Mouse (Mus musculus): ENCODE results near the gene Gm12216. TPM values are rescaled to one million over a fixed set of nuclear protein-coding genes. Genes with fewer than 3 reads are reported as not detected.

The Gm12216 gene
- polyA plus RNA-seq, 1 experiment: not detected

DNA sequence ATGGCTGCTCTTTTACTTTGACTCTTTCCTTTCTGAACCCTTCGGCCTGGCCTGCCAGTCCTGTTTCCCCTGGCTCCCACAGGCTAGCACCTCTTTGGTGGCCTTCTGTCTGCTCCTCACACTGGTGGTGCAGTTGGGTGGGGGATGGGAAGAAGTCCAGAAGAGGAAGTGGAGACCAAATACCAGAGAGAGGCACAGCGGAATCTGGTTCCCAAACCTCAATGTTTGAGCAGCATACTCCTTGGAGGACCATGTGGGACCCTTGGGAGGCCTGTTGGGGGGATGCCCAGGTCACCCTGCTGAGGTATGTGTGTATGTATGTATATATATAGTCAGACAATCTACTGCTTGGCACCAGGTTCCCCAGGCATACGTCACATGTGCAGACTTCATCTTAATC, 65.0 kb downstream of the Gm12216 start:
- no peak overlapping the region for H3K4me3 ChIP-seq (replicated peaks)
- peaks cover 3% of the 10 kb centered on the region; the same call in 1 of the 2 replicates for H3K4me1 ChIP-seq (ENCODE audit: control insufficient read depth)
- H3K9me3 ChIP-seq (ENCODE audit: control insufficient read depth, low read length): no peaks in the 10 kb centered on the region
- H3K27me3 ChIP-seq (ENCODE audit: control insufficient read depth): peaks cover 9% of the 10 kb centered on the region; the same call in 1 of the 2 replicates
- H3K36me3 ChIP-seq (ENCODE audit: control insufficient read depth): no peaks in the 10 kb centered on the region
- no peak for TF ChIP-seq TAL1 (IDR thresholded peaks at IDR 0.05; ENCODE audit: low read length)
- TF ChIP-seq GATA1 (IDR thresholded peaks at IDR 0.05; ENCODE audit: low read length): no peak

GRCm38 (mm10) chr11:53792986-53793385, 66.1 kb downstream of the Gm12216 start:
- Histone ChIP-seq H3K9me3 (ENCODE audit: control insufficient read depth, low read length) (no peaks in the 10 kb centered on the region), H3K4me1 (ENCODE audit: control insufficient read depth) (peaks cover 3% of the 10 kb centered on the region; the same call in 1 of the 2 replicates), H3K4me3 (replicated peaks) (no peak overlapping the region), H3K36me3 (ENCODE audit: control insufficient read depth) (no peaks in the 10 kb centered on the region), H3K27me3 (ENCODE audit: control insufficient read depth) (peaks cover 9% of the 10 kb centered on the region; the same call in 1 of the 2 replicates)
- TF ChIP-seq GATA1 (IDR thresholded peaks at IDR 0.05; ENCODE audit: low read length): no peak
- no peak for TF ChIP-seq TAL1 (IDR thresholded peaks at IDR 0.05; ENCODE audit: low read length)

DNA sequence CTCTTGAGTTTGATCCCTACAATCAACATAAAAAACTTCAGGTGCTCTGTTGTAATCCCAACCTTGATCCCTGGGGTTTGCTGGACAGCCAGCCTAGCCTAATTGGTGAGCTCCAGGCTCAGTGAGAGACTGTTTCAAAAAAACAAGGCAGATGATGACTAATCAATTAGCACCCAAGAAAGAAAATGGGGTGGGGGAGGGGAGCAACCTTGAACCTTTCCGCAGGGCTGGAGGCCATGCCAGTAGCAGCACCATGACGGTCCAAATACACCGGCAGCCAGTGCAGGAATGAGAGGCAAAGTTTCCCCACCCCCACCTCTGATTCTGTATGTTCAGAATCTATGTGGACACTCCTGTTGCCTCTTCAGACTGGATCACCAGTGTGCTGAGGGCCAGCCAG, 69.8 kb downstream of the Gm12216 start:
- no peaks in the 10 kb centered on the region for H3K36me3 ChIP-seq (ENCODE audit: control insufficient read depth)
- no peak overlapping the region for H3K4me3 ChIP-seq (replicated peaks)
- H3K4me1 ChIP-seq (ENCODE audit: control insufficient read depth): no peaks in the 10 kb centered on the region
- peaks cover 4% of the 10 kb centered on the region; the same call in 1 of the 2 replicates for H3K27me3 ChIP-seq (ENCODE audit: control insufficient read depth)
- TF ChIP-seq TAL1 (IDR thresholded peaks at IDR 0.05; ENCODE audit: low read length) (no peak), GATA1 (IDR thresholded peaks at IDR 0.05; ENCODE audit: low read length) (no peak)
- H3K9me3 ChIP-seq (ENCODE audit: control insufficient read depth, low read length): no peaks in the 10 kb centered on the region

DNA sequence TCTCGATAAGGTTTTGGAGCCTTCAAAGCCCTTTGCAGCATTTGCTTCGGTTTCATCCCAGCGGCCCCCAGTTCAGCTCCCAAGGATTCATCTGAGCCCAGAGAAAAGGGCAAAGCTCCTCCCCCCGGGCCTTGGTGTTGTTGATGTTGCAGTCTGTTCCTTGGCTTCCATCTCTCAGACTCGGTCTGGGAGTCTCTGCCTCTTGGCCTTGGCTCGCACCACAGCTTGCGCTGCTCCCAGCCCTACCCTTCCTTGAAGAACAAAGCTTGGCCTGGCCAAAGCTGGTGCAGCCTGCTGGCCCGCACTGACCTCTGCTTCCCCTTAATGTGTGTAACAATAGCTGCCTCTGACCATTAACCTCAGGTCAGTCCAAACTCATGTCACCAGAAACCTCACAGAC, 70.9 kb downstream of the Gm12216 start:
- H3K4me3 ChIP-seq (replicated peaks): no peak overlapping the region
- TF ChIP-seq GATA1 (IDR thresholded peaks at IDR 0.05; ENCODE audit: low read length): no peak
- TF ChIP-seq TAL1 (IDR thresholded peaks at IDR 0.05; ENCODE audit: low read length): no peak
- no peaks in the 10 kb centered on the region for H3K4me1 ChIP-seq (ENCODE audit: control insufficient read depth)
- H3K9me3 ChIP-seq (ENCODE audit: control insufficient read depth, low read length): no peaks in the 10 kb centered on the region
- no peaks in the 10 kb centered on the region for H3K27me3 ChIP-seq (ENCODE audit: control insufficient read depth)
- H3K36me3 ChIP-seq (ENCODE audit: control insufficient read depth): no peaks in the 10 kb centered on the region

DNA sequence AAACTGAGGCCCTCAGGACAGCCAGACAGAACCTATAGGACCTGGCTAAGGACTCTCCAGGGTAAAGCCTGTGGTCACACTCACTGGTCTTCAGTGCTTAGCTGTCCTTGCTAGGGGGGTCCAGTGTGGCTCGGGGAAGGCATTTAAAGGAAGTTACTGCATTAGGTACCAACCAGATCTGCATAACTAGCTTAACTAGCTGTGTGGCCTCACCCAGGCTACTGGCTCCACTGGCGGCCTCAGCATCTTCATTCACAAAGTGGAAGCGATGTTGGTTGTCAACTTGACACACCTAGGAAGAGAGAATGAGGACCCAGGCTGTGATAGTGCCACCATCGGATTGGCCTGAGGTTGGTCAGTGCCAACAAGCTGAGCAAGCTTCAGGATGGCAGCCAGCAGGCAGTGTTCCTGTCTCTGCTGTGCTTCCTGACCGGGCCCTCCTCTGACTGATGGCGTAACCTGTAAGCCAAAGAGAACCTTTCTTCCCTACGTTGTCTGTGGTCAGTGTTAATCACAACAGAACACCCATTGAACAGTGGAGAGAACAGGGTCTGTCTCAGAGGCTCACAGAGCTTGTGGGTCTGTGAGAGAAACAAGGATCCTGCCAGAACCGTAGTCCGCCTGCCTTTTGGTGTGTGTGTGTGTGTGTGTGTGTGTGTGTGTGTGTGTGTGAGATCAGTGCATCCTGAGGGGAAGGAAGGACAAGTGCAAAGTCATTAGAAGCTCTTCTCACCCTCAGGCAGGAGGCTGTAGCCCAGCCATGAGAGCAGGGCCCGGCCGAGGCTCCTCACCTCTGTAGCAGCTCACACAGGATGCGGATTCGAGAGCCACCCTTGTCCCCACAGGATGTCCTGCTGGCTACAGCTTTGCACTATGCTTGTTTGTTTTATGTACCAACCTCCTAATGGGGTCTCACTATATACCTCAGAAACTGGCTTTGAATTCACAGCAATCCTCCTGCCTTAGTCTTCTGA, 72.7 kb downstream of the Gm12216 start:
- TF ChIP-seq GATA1 (IDR thresholded peaks at IDR 0.05; ENCODE audit: low read length): no peak
- no peak for TF ChIP-seq TAL1 (IDR thresholded peaks at IDR 0.05; ENCODE audit: low read length)
- Histone ChIP-seq H3K36me3 (ENCODE audit: control insufficient read depth) (no peaks in the 10 kb centered on the region), H3K4me3 (replicated peaks) (no peak overlapping the region), H3K4me1 (ENCODE audit: control insufficient read depth) (no peaks in the 10 kb centered on the region), H3K9me3 (ENCODE audit: control insufficient read depth, low read length) (no peaks in the 10 kb centered on the region), H3K27me3 (ENCODE audit: control insufficient read depth) (no peaks in the 10 kb centered on the region)

- no peaks in the 10 kb centered on the region for H3K9me3 ChIP-seq (ENCODE audit: control insufficient read depth, low read length)
- H3K27me3 ChIP-seq (ENCODE audit: control insufficient read depth): no peaks in the 10 kb centered on the region
- no peak for TF ChIP-seq GATA1 (IDR thresholded peaks at IDR 0.05; ENCODE audit: low read length)
- no peaks in the 10 kb centered on the region for H3K4me1 ChIP-seq (ENCODE audit: control insufficient read depth)
- no peak overlapping the region for H3K4me3 ChIP-seq (replicated peaks)
- H3K36me3 ChIP-seq (ENCODE audit: control insufficient read depth): no peaks in the 10 kb centered on the region
Observed at GRCm38 (mm10) chr11:53785311-53785936, 73.6 kb downstream of the Gm12216 start.

GRCm38 (mm10) chr11:53783288-53783687, 75.8 kb downstream of the Gm12216 start:
- Histone ChIP-seq H3K36me3 (ENCODE audit: control insufficient read depth) (no peaks in the 10 kb centered on the region), H3K4me1 (ENCODE audit: control insufficient read depth) (peaks cover 3% of the 10 kb centered on the region; the same call in 1 of the 2 replicates), H3K9me3 (ENCODE audit: control insufficient read depth, low read length) (no peaks in the 10 kb centered on the region), H3K27me3 (ENCODE audit: control insufficient read depth) (no peaks in the 10 kb centered on the region), H3K4me3 (replicated peaks) (no peak overlapping the region)
- TF ChIP-seq GATA1 (IDR thresholded peaks at IDR 0.05; ENCODE audit: low read length) (no peak), TAL1 (IDR thresholded peaks at IDR 0.05; ENCODE audit: low read length) (no peak)

- H3K27me3 ChIP-seq (ENCODE audit: control insufficient read depth): no peaks in the 10 kb centered on the region
- H3K4me3 ChIP-seq (replicated peaks): no peak overlapping the region
- H3K4me1 ChIP-seq (ENCODE audit: control insufficient read depth): peaks cover 3% of the 10 kb centered on the region; the same call in 1 of the 2 replicates
- no peaks in the 10 kb centered on the region for H3K36me3 ChIP-seq (ENCODE audit: control insufficient read depth)
- TF ChIP-seq TAL1 (IDR thresholded peaks at IDR 0.05; ENCODE audit: low read length) (no peak), GATA1 (IDR thresholded peaks at IDR 0.05; ENCODE audit: low read length) (no peak)
- no peaks in the 10 kb centered on the region for H3K9me3 ChIP-seq (ENCODE audit: control insufficient read depth, low read length)
Observed at GRCm38 (mm10) chr11:53781964-53782363, 77.1 kb downstream of the Gm12216 start.

DNA sequence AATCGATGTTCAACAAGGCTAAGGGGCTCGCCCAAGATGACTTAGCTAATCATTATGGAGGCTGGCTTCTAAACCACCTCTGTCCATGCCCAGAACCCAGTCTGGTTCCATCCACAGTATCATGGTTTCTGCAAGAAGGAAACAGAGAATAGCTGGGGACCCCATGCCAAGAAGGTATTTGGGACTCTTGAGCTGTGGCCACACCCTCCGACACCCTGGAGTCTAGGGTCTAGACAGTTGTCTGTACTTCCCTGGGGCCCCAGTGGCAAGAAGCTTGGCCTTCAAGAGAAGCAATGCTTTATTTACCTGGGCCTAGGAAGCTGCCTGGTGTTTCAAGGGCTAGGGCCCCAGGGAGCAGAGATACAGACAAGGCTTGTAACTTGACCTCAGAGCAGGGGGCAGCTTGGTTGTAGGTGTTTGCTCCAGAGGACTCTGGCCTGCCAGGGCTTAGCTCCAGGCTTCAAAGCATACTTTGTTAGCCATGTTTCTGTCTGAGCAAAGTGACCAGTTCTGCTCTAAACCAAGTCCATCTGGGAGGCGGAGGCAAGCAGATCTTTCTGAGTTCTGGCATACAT, 77.8 kb downstream of the Gm12216 start:
- Histone ChIP-seq H3K36me3 (ENCODE audit: control insufficient read depth) (peaks cover 1% of the 10 kb centered on the region; the same call in 1 of the 2 replicates), H3K4me1 (ENCODE audit: control insufficient read depth) (peaks cover 3% of the 10 kb centered on the region; the same call in 1 of the 2 replicates), H3K27me3 (ENCODE audit: control insufficient read depth) (no peaks in the 10 kb centered on the region), H3K4me3 (replicated peaks) (no peak overlapping the region), H3K9me3 (ENCODE audit: control insufficient read depth, low read length) (no peaks in the 10 kb centered on the region)
- TF ChIP-seq TAL1 (IDR thresholded peaks at IDR 0.05; ENCODE audit: low read length): no peak
- TF ChIP-seq GATA1 (IDR thresholded peaks at IDR 0.05; ENCODE audit: low read length): no peak

Data from erythroblast, embryonic 14.5 days (primary cell).